Comparison of ENCODE assay signal across 8 mouse cellular contexts in the genomic region with DNA sequence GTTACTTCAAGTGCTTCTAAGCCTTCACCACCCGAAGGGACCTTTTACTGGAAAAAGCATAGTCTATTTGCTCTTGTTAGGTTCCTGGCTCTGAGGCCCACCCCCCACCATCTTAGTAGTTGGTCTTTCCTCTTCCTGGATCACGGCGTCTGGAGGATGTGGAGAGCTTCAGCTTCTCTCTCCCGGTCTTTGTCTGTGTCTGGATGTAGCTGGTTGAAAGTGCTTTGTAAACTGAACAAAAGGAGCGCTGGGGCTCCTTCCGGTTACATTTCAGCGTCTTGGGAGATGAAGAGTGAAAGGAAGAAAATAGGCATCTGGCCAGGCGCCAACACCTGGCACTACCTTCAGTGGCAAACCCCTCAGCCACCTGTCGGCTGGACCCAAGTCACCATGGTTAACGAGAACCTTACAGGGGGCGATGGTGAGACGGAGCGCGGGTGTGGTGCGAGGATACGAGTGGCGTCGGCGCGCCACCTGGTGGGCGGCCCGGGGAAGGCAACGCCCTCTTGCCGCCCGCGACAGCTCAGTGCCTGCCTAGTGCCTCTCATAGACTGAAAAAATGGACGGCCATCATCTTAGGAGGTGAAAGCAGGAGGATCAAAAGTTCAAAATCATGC. TPM values are rescaled to one million over a fixed set of nuclear protein-coding genes. Genes with fewer than 3 reads are reported as not detected.
DNase-seq lines count a peak whose midpoint lies in the region; ATAC-seq and TF ChIP-seq lines count a peak whose summit lies in the region.

No protein-coding gene starts in this region.

- intact Hi-C loops in left cerebral cortex, postnatal 36 days (cut with DNase I), result loop anchor here (2.0 to 5.0 kb wide), 5 partner anchors 122 to 403 kb away; a partner anchor contains a TSS

- 5% methylated on average over 27 of the region's 27 CpGs for WGBS in intestine, postnatal 0 days
- WGBS in midbrain, embryonic 10.5 days, result 5% methylated on average over 27 of the region's 27 CpGs

- ATAC-seq in intestine, postnatal 0 days, result peak; percentile 72

- no peaks in the 10 kb centered on the region for H3K9me3 ChIP-seq in intestine, postnatal 0 days (ENCODE audit: control insufficient read depth)
- H3K9me3 ChIP-seq in midbrain, embryonic 10.5 days (replicated peaks), result no peaks in the 10 kb centered on the region

- H3K4me1 ChIP-seq in intestine, postnatal 0 days (replicated peaks; ENCODE audit: control insufficient read depth, insufficient read depth, low read length), result 0 out of 2 replicates have a peak, but pooled peaks cover 4% of the 10 kb centered on the region
- H3K4me1 ChIP-seq in midbrain, embryonic 10.5 days, result peaks cover 52% of the 10 kb centered on the region

- peak overlapping the region; percentile 57 for H3K4me2 ChIP-seq in intestine, postnatal 0 days (replicated peaks; ENCODE audit: low read depth)

- peak overlapping the region; percentile 25 for H3K4me3 ChIP-seq in intestine, postnatal 0 days (ENCODE audit: low read depth, low read length)
- H3K4me3 ChIP-seq in midbrain, embryonic 10.5 days, result peak overlapping the region; percentile 48

- no peaks in the 10 kb centered on the region for H3K36me3 ChIP-seq in intestine, postnatal 0 days (ENCODE audit: control insufficient read depth, insufficient read depth)
- no peaks in the 10 kb centered on the region for H3K36me3 ChIP-seq in midbrain, embryonic 10.5 days

- peak; percentile 90 for DNase-seq in adrenal gland, adult 2 months
- peak; percentile 92 for DNase-seq in embryo, embryonic 11 days
- DNase-seq in gastrocnemius, postnatal 4 days (ENCODE audit: low spot score in 2 of 2), result peak; percentile 86 to 87
- peak; percentile 81 to 86 for DNase-seq in left cerebral cortex, postnatal 36 days (ENCODE audit: low spot score in 2 of 2)
- peak; percentile 88 for DNase-seq in midbrain, embryonic 10.5 days (ENCODE audit: low spot score)
- DNase-seq in right cerebral cortex, postnatal 36 days (ENCODE audit: low spot score in 2 of 2), result peak; percentile 76 to 82
- DNase-seq in urinary bladder, postnatal 4 days (ENCODE audit: low spot score in 2 of 2), result peak; percentile 77 to 90

- peak; percentile 100 for TF ChIP-seq CTCF in intestine, postnatal 0 days (IDR thresholded peaks at IDR 0.05; ENCODE audit: low read depth)

- no peak overlapping the region for H3K27ac ChIP-seq in intestine, postnatal 0 days (ENCODE audit: low read depth, low read length)
- H3K27ac ChIP-seq in midbrain, embryonic 10.5 days (replicated peaks), result peak overlapping the region; percentile 84

- H3K9ac ChIP-seq in intestine, postnatal 0 days (ENCODE audit: low read depth, low read length), result no peak overlapping the region

- H3K27me3 ChIP-seq in intestine, postnatal 0 days (replicated peaks; ENCODE audit: control insufficient read depth, insufficient read depth, low read length), result peaks cover 15% of the 10 kb centered on the region
- H3K27me3 ChIP-seq in midbrain, embryonic 10.5 days (ENCODE audit: low read depth, poor library complexity, severe bottlenecking), result peaks cover 66% of the 10 kb centered on the region

RNA-seq across cellular contexts. Expression of a gene that starts 6.2 kb away (rescaled TPM):
- total RNA-seq in adrenal gland, adult 2 months (2021), result 1 to 10 TPM; 1.9 to 6.2 TPM
- 1.6 and 2.6 TPM in 2 replicates for polyA plus RNA-seq in adrenal gland, adult 2 months (2012; rRNA removed)
- 1 to 10 TPM; 1.3 to 1.8 TPM for total RNA-seq in gastrocnemius, postnatal 4 days (2021)
- 0.22 and 0.43 TPM in 2 replicates for polyA plus RNA-seq in intestine, postnatal 0 days (2015; fragmentation: Nextera tagmentation; extraction: Ambion mirVana)
- 10 to 100 TPM; 29.0 to 40.6 TPM for total RNA-seq in left cerebral cortex, postnatal 36 days (2021)
- 0.68 and 0.78 TPM in 2 replicates for polyA plus RNA-seq in midbrain, embryonic 10.5 days (2016; fragmentation: Nextera tagmentation; extraction: Ambion mirVana)

Comparison
In these comparisons a context has a peak if more than half of its experiments do, and no peak if none do; other contexts are left out.
1. RNA of a gene that starts 6.2 kb away (total RNA-seq): 29.0 to 40.6 TPM in left cerebral cortex, postnatal 36 days; 1.9 to 6.2 TPM in adrenal gland, adult 2 months and 1.3 to 1.8 TPM in gastrocnemius, postnatal 4 days; every median in the first group is over 4 times any median in the second.
2. Peak in every context shown above with its lines, with median percentiles within 50 percentile points of each other: DNase-seq.